Mouse (Mus musculus) stomach, embryonic 15.5 days (tissue): ENCODE data around the gene Ctnnd2. TPM values are rescaled to one million over a fixed set of nuclear protein-coding genes. Genes with fewer than 3 reads are reported as not detected.

Experiments used
- ATAC-seq: fragments of 200-750 bp; cut with Nextera tagmentation; 2 replicates; pipeline ENCODE4 v1.8.0; 2017; ENCODE audit warnings: low read depth, moderate number of reproducible peaks, moderate TSS enrichment; ENCODE audit not compliant: insufficient read depth, low FRiP score
- H3K27ac ChIP-seq: fragments of 300-500 bp; sonication (generic); 2 replicates; pipeline ENCODE4 v1.5.1; 2015; ENCODE audit warnings: mild to moderate bottlenecking, inconsistent platforms
- H3K27me3 ChIP-seq: fragments of 300-500 bp; sonication (generic); replicated peaks from 2 replicates; pipeline ENCODE4 v1.6.1; 2015; ENCODE audit warnings: inconsistent platforms
- H3K36me3 ChIP-seq: fragments of 300-500 bp; sonication (generic); 2 replicates; pipeline ENCODE4 v1.6.1; 2015; ENCODE audit warnings: inconsistent platforms
- H3K4me1 ChIP-seq: fragments of 300-500 bp; sonication (generic); 2 replicates; pipeline ENCODE4 v1.6.1; 2015; ENCODE audit warnings: inconsistent platforms
- H3K4me2 ChIP-seq: fragments of 300-500 bp; sonication (generic); 2 replicates; pipeline ENCODE4 v1.6.1; 2015; ENCODE audit warnings: mild to moderate bottlenecking, inconsistent platforms
- H3K4me3 ChIP-seq: fragments of 300-500 bp; sonication (generic); replicated peaks from 2 replicates; pipeline ENCODE4 v1.5.1; 2015; ENCODE audit warnings: inconsistent platforms
- H3K9ac ChIP-seq: fragments of 300-500 bp; sonication (generic); 2 replicates; pipeline ENCODE4 v1.6.1; 2015; ENCODE audit warnings: inconsistent platforms
- H3K9me3 ChIP-seq: fragments of 300-500 bp; sonication (generic); 2 replicates; pipeline ENCODE4 v1.6.1; 2016; ENCODE audit warnings: inconsistent platforms
- WGBS: fragments of 180-500 bp; shearing (Covaris S2); methylation state at CpG from one replicate; pipeline ENCODE4 v1.1.7; 2015; 5-methylcytosine and 5-hydroxymethylcytosine counted together
- polyA plus RNA-seq: library from polyadenylated mRNA; unstranded; fragments of >200 nt; fragmentation: Nextera tagmentation; extraction: Ambion mirVana; gene quantifications from 2 replicates; pipeline ENCODE4 v1.2.1, GENCODE M21; 2015

Ctnnd2 gene
- polyA plus RNA-seq, 1 experiment from 2014 or later = 4.5 TPM

- Histone ChIP-seq H3K9me3 (no peaks in the 10 kb centered on the region), H3K9ac (no peak overlapping the region), H3K27me3 (no peaks in the 10 kb centered on the region), H3K4me3 (no peak overlapping the region), H3K27ac (no peak overlapping the region), H3K36me3 (no peaks in the 10 kb centered on the region), H3K4me2 (no peak overlapping the region), H3K4me1 (no peaks in the 10 kb centered on the region)
- no peak for ATAC-seq
- WGBS = 78% methylated on average over 5 of the region's 5 CpGs
Measured at GRCm38 (mm10) chr15:30785706-30786320, 613.4 kb downstream of the Ctnnd2 start.

DNA sequence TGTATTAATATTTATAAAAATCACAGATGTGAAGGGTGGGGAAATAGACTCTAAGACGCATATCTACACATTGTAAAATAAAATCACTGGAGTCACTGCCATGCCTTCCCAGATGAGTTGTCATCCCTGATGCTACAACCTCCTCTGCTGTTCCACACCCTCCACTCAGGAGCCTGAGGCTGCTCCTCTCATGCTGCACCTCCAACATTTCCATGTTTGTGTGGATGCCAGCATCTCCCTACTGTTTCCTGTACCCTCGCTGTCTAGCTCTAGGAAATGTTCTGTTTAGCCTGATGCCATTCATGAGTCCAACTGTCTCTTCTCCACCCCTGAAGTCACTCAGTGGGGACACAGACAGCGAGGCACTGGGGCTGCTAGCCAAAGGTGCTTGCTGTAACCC is 620.9 kb downstream of the Ctnnd2 start:
- H3K9ac ChIP-seq = no peak overlapping the region
- no peaks in the 10 kb centered on the region for H3K27me3 ChIP-seq
- no peaks in the 10 kb centered on the region for H3K4me1 ChIP-seq
- H3K4me3 ChIP-seq = no peak overlapping the region
- ATAC-seq = no peak
- H3K9me3 ChIP-seq = no peaks in the 10 kb centered on the region
- no peak overlapping the region for H3K27ac ChIP-seq
- WGBS = 69% methylated on average over 3 of the region's 3 CpGs
- H3K36me3 ChIP-seq = no peaks in the 10 kb centered on the region
- no peak overlapping the region for H3K4me2 ChIP-seq

DNA sequence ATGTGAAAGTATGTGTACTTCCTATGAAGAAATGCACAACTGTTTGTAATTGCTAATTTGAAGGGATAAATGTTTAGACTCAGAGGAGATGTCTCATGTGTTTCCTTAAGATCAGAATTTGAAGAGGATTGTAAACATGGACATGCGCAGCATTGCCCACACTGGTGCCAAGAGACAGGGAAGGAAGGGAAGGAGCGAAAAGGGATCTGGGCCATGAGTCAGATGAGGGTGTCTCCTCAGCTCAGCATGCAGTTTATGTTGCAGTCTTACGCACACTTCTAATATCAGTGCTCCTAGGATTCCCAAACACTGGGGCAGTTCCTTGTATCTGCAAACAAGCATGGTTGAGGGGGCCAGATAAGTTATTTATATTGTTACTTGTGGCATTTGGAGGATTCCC is 623.3 kb downstream of the Ctnnd2 start:
- Histone ChIP-seq H3K36me3 (no peaks in the 10 kb centered on the region), H3K4me2 (no peak overlapping the region), H3K4me3 (no peak overlapping the region), H3K27ac (no peak overlapping the region), H3K9me3 (no peaks in the 10 kb centered on the region), H3K9ac (no peak overlapping the region), H3K4me1 (no peaks in the 10 kb centered on the region), H3K27me3 (no peaks in the 10 kb centered on the region)
- ATAC-seq = no peak
- WGBS = 74% methylated on average over 3 of the region's 3 CpGs

GRCm38 (mm10) chr15:30827424-30828263 is 655.3 kb downstream of the Ctnnd2 start:
- H3K4me2 ChIP-seq = no peak overlapping the region
- no peaks in the 10 kb centered on the region for H3K36me3 ChIP-seq
- no peaks in the 10 kb centered on the region for H3K9me3 ChIP-seq
- H3K9ac ChIP-seq = no peak overlapping the region
- WGBS = 82% methylated on average over 17 of the region's 17 CpGs
- ATAC-seq = no peak
- H3K27me3 ChIP-seq = no peaks in the 10 kb centered on the region
- no peaks in the 10 kb centered on the region for H3K4me1 ChIP-seq
- H3K27ac ChIP-seq = no peak overlapping the region
- H3K4me3 ChIP-seq = no peak overlapping the region

DNA sequence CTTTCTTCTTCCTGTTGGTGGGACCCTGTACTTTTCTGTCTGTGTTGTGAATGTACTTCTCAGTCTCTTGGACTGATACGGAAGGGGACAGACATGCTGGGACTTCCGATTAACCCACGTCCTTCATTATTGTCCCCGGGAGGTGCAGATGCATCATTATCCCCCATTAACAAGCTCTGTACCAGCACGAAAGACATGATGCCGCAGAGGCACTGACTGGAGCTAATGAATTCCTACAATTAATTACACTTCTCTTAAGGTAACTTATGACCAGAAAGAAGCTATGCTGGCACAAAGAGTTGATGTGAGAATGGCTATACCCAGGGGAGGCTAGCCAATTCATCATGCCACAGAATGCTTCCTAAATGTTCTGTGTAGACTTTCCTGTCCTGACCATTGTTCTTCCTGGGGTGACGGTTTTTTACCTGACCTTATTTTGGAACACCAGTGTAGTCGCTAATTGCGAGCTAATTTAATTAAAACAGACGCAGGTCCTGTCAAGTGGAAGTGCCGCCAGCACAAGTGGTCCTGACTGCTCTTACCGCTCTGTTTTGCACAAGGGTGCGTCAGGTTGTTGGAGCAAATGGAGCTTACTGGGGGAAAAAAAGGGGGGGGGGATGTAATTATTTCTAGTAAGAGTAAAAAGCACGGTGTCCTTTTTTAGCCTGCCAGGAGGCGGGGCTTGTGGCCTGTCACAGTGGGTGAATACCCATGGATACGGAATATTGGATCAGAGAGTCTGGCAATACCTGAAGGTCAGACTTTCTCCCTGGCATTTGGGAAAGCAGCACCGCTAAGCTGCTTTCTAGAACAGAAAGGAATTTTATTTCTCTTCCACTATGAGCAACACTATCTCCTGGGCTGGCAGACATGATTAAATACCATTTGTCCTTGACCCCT is 685.1 kb downstream of the Ctnnd2 start:
- no peaks in the 10 kb centered on the region for H3K36me3 ChIP-seq
- H3K27ac ChIP-seq = no peak overlapping the region
- WGBS = 82% methylated on average over 17 of the region's 17 CpGs
- ATAC-seq = no peak
- no peaks in the 10 kb centered on the region for H3K27me3 ChIP-seq
- no peak overlapping the region for H3K9ac ChIP-seq
- no peak overlapping the region for H3K4me3 ChIP-seq
- H3K4me1 ChIP-seq = no peaks in the 10 kb centered on the region
- H3K9me3 ChIP-seq = no peaks in the 10 kb centered on the region
- H3K4me2 ChIP-seq = no peak overlapping the region

DNA sequence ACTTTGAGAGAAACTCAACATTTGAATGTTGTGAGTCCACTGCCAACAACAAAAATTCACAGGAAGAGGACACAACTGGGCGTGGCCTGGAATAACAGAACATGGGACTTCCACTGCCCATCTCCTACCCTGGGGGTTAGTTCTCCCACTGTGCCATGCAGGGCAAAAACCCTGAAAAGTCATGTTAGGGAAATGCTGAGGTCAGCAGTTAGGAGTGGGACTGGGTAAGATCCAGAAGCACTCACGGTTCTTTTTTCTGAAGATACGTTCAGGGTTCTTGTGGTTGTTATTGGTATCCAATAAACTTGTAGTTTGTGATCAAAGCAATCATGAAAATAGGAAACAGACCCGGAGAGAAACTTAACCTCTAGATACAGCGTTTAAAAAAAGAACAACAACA is 695.0 kb downstream of the Ctnnd2 start:
- 89% methylated on average over 5 of the region's 5 CpGs for WGBS
- Histone ChIP-seq H3K27ac (no peak overlapping the region), H3K27me3 (no peaks in the 10 kb centered on the region), H3K4me2 (no peak overlapping the region), H3K4me3 (no peak overlapping the region), H3K36me3 (no peaks in the 10 kb centered on the region), H3K9me3 (no peaks in the 10 kb centered on the region), H3K9ac (no peak overlapping the region), H3K4me1 (no peaks in the 10 kb centered on the region)
- ATAC-seq = no peak

GRCm38 (mm10) chr15:30869673-30870512 is 697.5 kb downstream of the Ctnnd2 start:
- no peak overlapping the region for H3K9ac ChIP-seq
- H3K4me2 ChIP-seq = no peak overlapping the region
- no peak overlapping the region for H3K27ac ChIP-seq
- H3K27me3 ChIP-seq = no peaks in the 10 kb centered on the region
- H3K4me1 ChIP-seq = no peaks in the 10 kb centered on the region
- no peaks in the 10 kb centered on the region for H3K36me3 ChIP-seq
- no peak overlapping the region for H3K4me3 ChIP-seq
- H3K9me3 ChIP-seq = no peaks in the 10 kb centered on the region
- ATAC-seq = no peak
- WGBS = 80% methylated on average over 12 of the region's 12 CpGs

DNA sequence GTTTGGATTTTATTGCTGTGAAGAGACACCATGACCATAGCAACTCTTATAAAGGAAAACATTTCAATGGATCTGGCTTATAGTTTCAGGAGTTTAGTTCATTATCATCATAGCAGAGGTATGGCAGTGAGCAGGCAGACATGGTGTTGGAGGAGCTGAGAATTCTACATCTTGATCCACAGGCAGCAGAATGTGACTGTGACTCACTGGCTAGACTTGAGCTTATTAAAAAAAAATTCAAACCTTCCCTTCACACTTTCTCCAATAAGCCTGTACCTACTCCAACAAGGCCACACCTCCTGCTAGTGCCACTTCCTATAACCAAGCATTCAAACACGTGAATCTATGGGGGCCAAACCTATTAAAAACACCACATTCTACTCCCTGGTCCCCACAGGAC is 703.1 kb downstream of the Ctnnd2 start:
- Histone ChIP-seq H3K9ac (no peak overlapping the region), H3K27ac (no peak overlapping the region), H3K27me3 (no peaks in the 10 kb centered on the region), H3K4me2 (no peak overlapping the region), H3K4me1 (no peaks in the 10 kb centered on the region), H3K9me3 (no peaks in the 10 kb centered on the region), H3K36me3 (no peaks in the 10 kb centered on the region), H3K4me3 (no peak overlapping the region)
- ATAC-seq = no peak
- 71% methylated on average over 1 of the region's 1 CpGs for WGBS

DNA sequence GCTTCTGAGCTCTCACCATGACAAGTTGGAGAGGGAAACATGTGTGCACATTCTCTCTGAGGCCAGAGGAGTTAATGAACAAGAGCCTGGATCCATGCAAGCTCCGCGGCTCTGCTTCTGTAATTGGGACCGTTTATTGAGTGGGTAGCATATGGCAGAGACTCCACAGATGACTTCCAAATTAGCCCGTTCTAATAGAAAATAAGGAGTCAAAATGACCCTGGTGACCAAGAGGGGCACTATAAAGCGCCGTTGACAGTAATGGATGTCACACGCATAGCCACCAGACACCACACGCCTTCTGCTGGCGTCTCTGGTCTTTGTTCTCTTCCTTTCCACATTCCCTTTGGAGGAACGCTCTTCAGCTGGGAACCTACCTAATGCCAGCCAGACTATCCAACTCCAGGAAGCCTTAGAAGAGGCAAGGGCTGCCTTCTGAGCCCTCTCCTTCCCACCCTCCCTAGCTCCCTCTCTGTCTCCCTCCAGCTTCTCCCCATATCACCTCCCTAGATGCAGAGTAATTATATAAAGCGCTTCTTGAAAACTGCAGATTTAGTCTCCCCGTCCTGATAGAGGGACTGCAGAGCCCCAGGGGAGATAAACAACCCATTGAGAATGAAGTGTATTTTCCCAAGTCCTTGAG is 712.4 kb downstream of the Ctnnd2 start:
- no peak for ATAC-seq
- no peaks in the 10 kb centered on the region for H3K27me3 ChIP-seq
- H3K36me3 ChIP-seq = no peaks in the 10 kb centered on the region
- H3K4me3 ChIP-seq = no peak overlapping the region
- WGBS = 79% methylated on average over 12 of the region's 12 CpGs
- H3K4me2 ChIP-seq = no peak overlapping the region
- H3K9ac ChIP-seq = no peak overlapping the region
- no peak overlapping the region for H3K27ac ChIP-seq
- H3K4me1 ChIP-seq = peaks cover 5% of the 10 kb centered on the region; the same call in 1 of the 2 replicates
- no peaks in the 10 kb centered on the region for H3K9me3 ChIP-seq

DNA sequence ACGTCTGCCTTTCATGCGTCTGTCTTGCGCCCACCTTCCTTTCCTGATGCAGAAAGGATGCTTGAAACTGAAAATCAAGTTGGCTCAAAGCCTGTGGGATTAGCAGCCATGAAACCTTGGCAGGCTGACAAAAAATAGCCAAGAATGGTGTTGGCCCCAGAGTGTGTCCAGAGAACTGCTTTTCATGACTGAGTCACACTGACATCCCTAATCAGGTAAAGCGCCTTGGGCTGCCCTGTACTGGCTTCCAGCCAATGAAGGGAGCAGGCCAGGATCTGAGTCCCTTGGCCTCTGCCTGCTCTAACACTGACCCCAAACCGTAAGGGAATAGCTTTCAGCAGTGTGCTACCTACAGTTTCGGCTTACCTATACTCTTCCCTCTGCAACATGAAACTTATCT is 713.0 kb downstream of the Ctnnd2 start:
- peaks cover 5% of the 10 kb centered on the region; the same call in 1 of the 2 replicates for H3K4me1 ChIP-seq
- H3K36me3 ChIP-seq = no peaks in the 10 kb centered on the region
- H3K9me3 ChIP-seq = no peaks in the 10 kb centered on the region
- no peaks in the 10 kb centered on the region for H3K27me3 ChIP-seq
- no peak overlapping the region for H3K9ac ChIP-seq
- H3K4me3 ChIP-seq = no peak overlapping the region
- no peak overlapping the region for H3K4me2 ChIP-seq
- WGBS = 49% methylated on average over 6 of the region's 6 CpGs
- peak; percentile 66 for ATAC-seq
- H3K27ac ChIP-seq = no peak overlapping the region

DNA sequence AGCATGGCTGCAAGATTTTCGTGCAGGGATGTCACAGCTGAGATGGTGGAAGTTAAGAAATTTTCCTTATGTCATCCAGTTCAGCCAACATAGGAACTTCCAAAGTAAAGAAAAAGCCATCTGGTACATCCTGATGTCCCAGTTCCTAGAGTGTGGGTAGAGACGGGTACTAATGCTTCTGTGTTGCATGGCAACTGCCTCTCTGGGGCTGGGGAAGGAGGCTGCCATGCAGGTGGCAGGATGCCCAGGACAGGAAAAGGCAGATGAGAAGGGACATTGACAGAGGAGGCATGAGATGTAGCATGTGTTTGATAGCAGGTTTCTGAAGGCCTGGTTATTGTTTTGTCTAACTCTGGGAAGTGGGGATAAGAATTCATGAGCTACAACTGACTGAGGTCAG is 715.2 kb downstream of the Ctnnd2 start:
- no peaks in the 10 kb centered on the region for H3K9me3 ChIP-seq
- no peak for ATAC-seq
- WGBS = 74% methylated on average over 2 of the region's 2 CpGs
- H3K4me1 ChIP-seq = peaks cover 5% of the 10 kb centered on the region; the same call in 1 of the 2 replicates
- H3K9ac ChIP-seq = no peak overlapping the region
- no peak overlapping the region for H3K4me2 ChIP-seq
- no peak overlapping the region for H3K27ac ChIP-seq
- no peak overlapping the region for H3K4me3 ChIP-seq
- H3K27me3 ChIP-seq = no peaks in the 10 kb centered on the region
- H3K36me3 ChIP-seq = no peaks in the 10 kb centered on the region
